Mouse (Mus musculus): Measurements from ENCODE around the gene Dab1. TPM values are rescaled to one million over a fixed set of nuclear protein-coding genes. Genes with fewer than 3 reads are reported as not detected.

Gene Dab1
- polyA plus RNA-seq, 1 experiment = 0.26 TPM

GRCm38 (mm10) chr4:103889110-103889509 is 270.0 kb downstream of the Dab1 start:
- WGBS = 94% methylated on average over 3 of the region's 3 CpGs
- H3K4me3 ChIP-seq (ENCODE audit: extremely low read depth, insufficient read depth, insufficient read length) = no peak overlapping the region
- H3K36me3 ChIP-seq (ENCODE audit: control insufficient read depth, insufficient read depth, low read length) = no peaks in the 10 kb centered on the region
- no peaks in the 10 kb centered on the region for H3K4me1 ChIP-seq (ENCODE audit: control insufficient read depth, insufficient read depth, insufficient read length)
- TF ChIP-seq POLR2A (IDR thresholded peaks at IDR 0.05; ENCODE audit: low read depth, low read length) (no peak), CTCF (IDR thresholded peaks at IDR 0.05; ENCODE audit: extremely low read depth, insufficient read depth, insufficient read length, insufficient replicate concordance) (no peak)
- no peak for DNase-seq (ENCODE audit: low read depth in 1 of 2, low spot score in 2 of 2)
- no peaks in the 10 kb centered on the region for H3K27me3 ChIP-seq (ENCODE audit: control insufficient read depth, insufficient read depth, low read length)
- H3K27ac ChIP-seq (ENCODE audit: insufficient read depth, low read length) = no peak overlapping the region

GRCm38 (mm10) chr4:103896806-103897205 is 277.6 kb downstream of the Dab1 start:
- no peaks in the 10 kb centered on the region for H3K36me3 ChIP-seq (ENCODE audit: control insufficient read depth, insufficient read depth, low read length)
- DNase-seq (ENCODE audit: low read depth in 1 of 2, low spot score in 2 of 2) = no peak
- 82% methylated on average over 4 of the region's 4 CpGs for WGBS
- no peak overlapping the region for H3K4me3 ChIP-seq (ENCODE audit: extremely low read depth, insufficient read depth, insufficient read length)
- H3K27me3 ChIP-seq (ENCODE audit: control insufficient read depth, insufficient read depth, low read length) = no peaks in the 10 kb centered on the region
- H3K4me1 ChIP-seq (ENCODE audit: control insufficient read depth, insufficient read depth, insufficient read length) = no peaks in the 10 kb centered on the region
- no peak for TF ChIP-seq POLR2A (IDR thresholded peaks at IDR 0.05; ENCODE audit: low read depth, low read length)
- TF ChIP-seq CTCF (IDR thresholded peaks at IDR 0.05; ENCODE audit: extremely low read depth, insufficient read depth, insufficient read length, insufficient replicate concordance) = no peak
- no peak overlapping the region for H3K27ac ChIP-seq (ENCODE audit: insufficient read depth, low read length)

GRCm38 (mm10) chr4:103897702-103898101 is 278.5 kb downstream of the Dab1 start:
- DNase-seq (ENCODE audit: low read depth in 1 of 2, low spot score in 2 of 2) = no peak
- WGBS = 81% methylated on average over 6 of the region's 6 CpGs

GRCm38 (mm10) chr4:103911441-103911840 is 292.3 kb downstream of the Dab1 start:
- Histone ChIP-seq H3K4me1 (ENCODE audit: control insufficient read depth, insufficient read depth, insufficient read length) (no peaks in the 10 kb centered on the region), H3K36me3 (ENCODE audit: control insufficient read depth, insufficient read depth, low read length) (no peaks in the 10 kb centered on the region), H3K27ac (ENCODE audit: insufficient read depth, low read length) (no peak overlapping the region), H3K4me3 (ENCODE audit: extremely low read depth, insufficient read depth, insufficient read length) (no peak overlapping the region), H3K27me3 (ENCODE audit: control insufficient read depth, insufficient read depth, low read length) (no peaks in the 10 kb centered on the region)
- 46% methylated on average over 4 of the region's 4 CpGs for WGBS
- no peak for DNase-seq (ENCODE audit: low read depth in 1 of 2, low spot score in 2 of 2)
- TF ChIP-seq CTCF (IDR thresholded peaks at IDR 0.05; ENCODE audit: extremely low read depth, insufficient read depth, insufficient read length, insufficient replicate concordance) (no peak), POLR2A (IDR thresholded peaks at IDR 0.05; ENCODE audit: low read depth, low read length) (no peak)

More at GRCm38 (mm10) chr4:103897702-103898101, 278.5 kb downstream of the Dab1 start:
- Histone ChIP-seq H3K27me3 (ENCODE audit: control insufficient read depth, insufficient read depth, low read length) (no peaks in the 10 kb centered on the region), H3K27ac (ENCODE audit: insufficient read depth, low read length) (no peak overlapping the region), H3K4me1 (ENCODE audit: control insufficient read depth, insufficient read depth, insufficient read length) (no peaks in the 10 kb centered on the region), H3K36me3 (ENCODE audit: control insufficient read depth, insufficient read depth, low read length) (no peaks in the 10 kb centered on the region), H3K4me3 (ENCODE audit: extremely low read depth, insufficient read depth, insufficient read length) (no peak overlapping the region)
- TF ChIP-seq CTCF (IDR thresholded peaks at IDR 0.05; ENCODE audit: extremely low read depth, insufficient read depth, insufficient read length, insufficient replicate concordance) (no peak), POLR2A (IDR thresholded peaks at IDR 0.05; ENCODE audit: low read depth, low read length) (no peak)

GRCm38 (mm10) chr4:103912071-103912470 is 292.9 kb downstream of the Dab1 start:
- no peak for TF ChIP-seq CTCF (IDR thresholded peaks at IDR 0.05; ENCODE audit: extremely low read depth, insufficient read depth, insufficient read length, insufficient replicate concordance)
- no peak for TF ChIP-seq POLR2A (IDR thresholded peaks at IDR 0.05; ENCODE audit: low read depth, low read length)

GRCm38 (mm10) chr4:103922431-103922931 is 303.3 kb downstream of the Dab1 start:
- TF ChIP-seq CTCF (IDR thresholded peaks at IDR 0.05; ENCODE audit: extremely low read depth, insufficient read depth, insufficient read length, insufficient replicate concordance) (no peak), POLR2A (IDR thresholded peaks at IDR 0.05; ENCODE audit: low read depth, low read length) (no peak)

More at GRCm38 (mm10) chr4:103912071-103912470, 292.9 kb downstream of the Dab1 start:
- DNase-seq (ENCODE audit: low read depth in 1 of 2, low spot score in 2 of 2) = no peak
- H3K36me3 ChIP-seq (ENCODE audit: control insufficient read depth, insufficient read depth, low read length) = no peaks in the 10 kb centered on the region
- WGBS = 89% methylated on average over 6 of the region's 6 CpGs
- H3K4me1 ChIP-seq (ENCODE audit: control insufficient read depth, insufficient read depth, insufficient read length) = no peaks in the 10 kb centered on the region
- H3K27ac ChIP-seq (ENCODE audit: insufficient read depth, low read length) = no peak overlapping the region
- no peak overlapping the region for H3K4me3 ChIP-seq (ENCODE audit: extremely low read depth, insufficient read depth, insufficient read length)
- no peaks in the 10 kb centered on the region for H3K27me3 ChIP-seq (ENCODE audit: control insufficient read depth, insufficient read depth, low read length)

GRCm38 (mm10) chr4:103926682-103927081 is 307.5 kb downstream of the Dab1 start:
- Histone ChIP-seq H3K4me1 (ENCODE audit: control insufficient read depth, insufficient read depth, insufficient read length) (no peaks in the 10 kb centered on the region), H3K27me3 (ENCODE audit: control insufficient read depth, insufficient read depth, low read length) (no peaks in the 10 kb centered on the region), H3K4me3 (ENCODE audit: extremely low read depth, insufficient read depth, insufficient read length) (no peak overlapping the region), H3K27ac (ENCODE audit: insufficient read depth, low read length) (no peak overlapping the region), H3K36me3 (ENCODE audit: control insufficient read depth, insufficient read depth, low read length) (no peaks in the 10 kb centered on the region)
- 68% methylated on average over 5 of the region's 5 CpGs for WGBS
- no peak for TF ChIP-seq CTCF (IDR thresholded peaks at IDR 0.05; ENCODE audit: extremely low read depth, insufficient read depth, insufficient read length, insufficient replicate concordance)
- TF ChIP-seq POLR2A (IDR thresholded peaks at IDR 0.05; ENCODE audit: low read depth, low read length) = no peak
- no peak for DNase-seq (ENCODE audit: low read depth in 1 of 2, low spot score in 2 of 2)

More at GRCm38 (mm10) chr4:103922431-103922931, 303.3 kb downstream of the Dab1 start:
- no peaks in the 10 kb centered on the region for H3K36me3 ChIP-seq (ENCODE audit: control insufficient read depth, insufficient read depth, low read length)
- no peaks in the 10 kb centered on the region for H3K4me1 ChIP-seq (ENCODE audit: control insufficient read depth, insufficient read depth, insufficient read length)
- 72% methylated on average over 3 of the region's 3 CpGs for WGBS
- no peaks in the 10 kb centered on the region for H3K27me3 ChIP-seq (ENCODE audit: control insufficient read depth, insufficient read depth, low read length)
- DNase-seq (ENCODE audit: low read depth in 1 of 2, low spot score in 2 of 2) = no peak
- H3K27ac ChIP-seq (ENCODE audit: insufficient read depth, low read length) = no peak overlapping the region
- H3K4me3 ChIP-seq (ENCODE audit: extremely low read depth, insufficient read depth, insufficient read length) = no peak overlapping the region

Data from spleen, adult 2 months (tissue).